ENCODE assay signal across 12 mouse cellular contexts in genomic region chr8:77536821-77537220, GRCm38 (mm10).
"Had no signal": no experiment of that assay in that cellular context is flagged by ENCODE, and none has a peak within 500 bp of the region (broad histone marks: within the 10 kb centered on the region; RNA-seq: fewer than 3 reads in every experiment).

No protein-coding gene starts in this region.

- DNase-seq: gastrocnemius, adult 2 months; gastrocnemius, postnatal 10 days; gastrocnemius, postnatal 25 days; heart, adult 18-20 months; heart, postnatal 10 days; heart, postnatal 4 days; kidney, adult 18-20 months; kidney, adult 8-10 months; kidney, postnatal 10 days; kidney, postnatal 25 days; kidney, postnatal 4 days; liver had no signal
